Mouse (Mus musculus) adipocyte (in vitro differentiated cells): ENCODE data around the gene Fmnl3.

Experiments
- DNase-seq: peaks from one replicate; pipeline ENCODE4 v3.0.0-alpha.2; 2016; ENCODE audit warnings: low spot score

The Fmnl3 gene

GRCm38 (mm10) chr15:99370259-99370691 lies at the start of gene Fmnl3:
TSS of gene Fmnl3 (minus strand) at chr15:99370482.
- DNase-seq = peak; percentile 91

- DNase-seq = no peak
Measured at GRCm38 (mm10) chr15:99417692-99418271, 47.5 kb upstream of the Fmnl3 start.

- DNase-seq = no peak
Measured at GRCm38 (mm10) chr15:99416957-99417356, 46.7 kb upstream of the Fmnl3 start.

GRCm38 (mm10) chr15:99416348-99416882 lies 46.1 kb upstream of the Fmnl3 start:
- DNase-seq = peak; percentile 97

- peak; percentile 67 for DNase-seq
Measured at GRCm38 (mm10) chr15:99415793-99416192, 45.5 kb upstream of the Fmnl3 start.

- DNase-seq = no peak
Measured at GRCm38 (mm10) chr15:99411747-99412146, 41.5 kb upstream of the Fmnl3 start.

GRCm38 (mm10) chr15:99408845-99409244 lies 38.6 kb upstream of the Fmnl3 start:
- DNase-seq = no peak

- no peak for DNase-seq
Measured at GRCm38 (mm10) chr15:99406986-99407570, 36.8 kb upstream of the Fmnl3 start.

GRCm38 (mm10) chr15:99405150-99405549 lies 34.9 kb upstream of the Fmnl3 start:
- peak; percentile 45 for DNase-seq

- no peak for DNase-seq
Measured at GRCm38 (mm10) chr15:99403159-99403889, 33.0 kb upstream of the Fmnl3 start.

GRCm38 (mm10) chr15:99400602-99401001 lies 30.3 kb upstream of the Fmnl3 start:
- no peak for DNase-seq

GRCm38 (mm10) chr15:99399503-99400245 lies 29.4 kb upstream of the Fmnl3 start:
- DNase-seq = peak; percentile 72

GRCm38 (mm10) chr15:99397622-99398021 lies 27.3 kb upstream of the Fmnl3 start:
- no peak for DNase-seq

GRCm38 (mm10) chr15:99396875-99397274 lies 26.6 kb upstream of the Fmnl3 start:
- DNase-seq = peak; percentile 93

GRCm38 (mm10) chr15:99396462-99396861 lies 26.2 kb upstream of the Fmnl3 start:
- DNase-seq = no peak

- DNase-seq = peak; percentile 74
Measured at GRCm38 (mm10) chr15:99393386-99394252, 23.3 kb upstream of the Fmnl3 start.

GRCm38 (mm10) chr15:99392486-99393385 lies 22.5 kb upstream of the Fmnl3 start, which contains the start of gene Tmbim6:
TSS of gene Tmbim6 (plus strand) at chr15:99392882.
- peak; percentile 100 for DNase-seq

- DNase-seq = peak; percentile 59
Measured at GRCm38 (mm10) chr15:99391975-99392374, 21.7 kb upstream of the Fmnl3 start.

- DNase-seq = no peak
Measured at GRCm38 (mm10) chr15:99390472-99391401, 20.5 kb upstream of the Fmnl3 start.
